Mouse (Mus musculus) ovary, postnatal 10 days (tissue): Measurements from ENCODE around the gene Tmem183a.
A peak's percentile ranks its signal among the peaks of the same experiment; 100 is the strongest.

Experiments used
- DNase-seq: peaks from one replicate; pipeline ENCODE4 v3.0.0; 2022; ENCODE audit warnings: low spot score

Tmem183a gene

DNA sequence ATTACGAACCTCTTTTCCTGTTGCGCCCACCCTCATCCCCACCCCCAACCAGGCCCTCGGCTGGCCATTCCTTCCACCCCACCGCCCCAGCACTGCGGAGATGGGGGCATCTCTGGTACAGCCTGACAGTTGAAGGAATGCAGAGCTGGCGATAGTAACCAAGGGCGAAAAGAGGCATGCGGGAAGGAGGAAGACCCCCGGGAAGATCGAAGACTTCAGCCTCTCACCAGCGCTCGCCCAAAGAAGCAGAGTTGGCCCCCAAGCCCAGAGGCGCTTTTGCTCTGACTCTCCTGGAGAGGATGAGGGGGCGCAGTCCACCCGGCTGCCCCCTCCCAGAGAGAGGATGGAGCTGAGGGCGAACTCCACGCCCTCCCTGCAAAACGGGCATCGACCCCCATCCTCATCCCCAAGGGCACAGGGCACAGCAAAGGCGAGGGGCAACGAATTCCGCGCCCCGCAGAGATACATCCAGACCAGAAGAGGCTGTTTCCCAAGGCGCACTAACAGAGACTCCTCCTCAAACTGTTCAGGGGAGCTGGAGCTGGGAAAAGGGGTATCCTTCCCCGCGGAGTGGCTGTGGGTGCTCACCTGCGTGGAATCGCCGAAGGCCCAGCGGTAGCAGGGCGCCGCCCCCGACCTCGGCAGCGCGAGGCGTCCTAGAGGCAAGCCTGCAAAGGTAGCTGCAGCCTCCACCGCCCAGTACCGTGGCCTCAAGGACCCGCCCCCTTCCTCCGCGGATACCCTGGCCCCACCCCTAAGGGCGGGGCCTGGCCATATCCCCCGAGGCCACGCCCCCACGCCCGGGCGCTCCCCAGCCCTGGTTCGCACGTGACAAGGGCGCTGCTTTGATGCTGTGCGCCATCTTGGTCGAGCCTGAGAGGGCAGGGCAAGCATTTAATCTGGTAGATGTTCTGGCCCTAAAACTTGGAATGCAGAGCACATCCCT, 17.5 kb downstream of the Tmem183a start:
- DNase-seq: peak; percentile 41

DNA sequence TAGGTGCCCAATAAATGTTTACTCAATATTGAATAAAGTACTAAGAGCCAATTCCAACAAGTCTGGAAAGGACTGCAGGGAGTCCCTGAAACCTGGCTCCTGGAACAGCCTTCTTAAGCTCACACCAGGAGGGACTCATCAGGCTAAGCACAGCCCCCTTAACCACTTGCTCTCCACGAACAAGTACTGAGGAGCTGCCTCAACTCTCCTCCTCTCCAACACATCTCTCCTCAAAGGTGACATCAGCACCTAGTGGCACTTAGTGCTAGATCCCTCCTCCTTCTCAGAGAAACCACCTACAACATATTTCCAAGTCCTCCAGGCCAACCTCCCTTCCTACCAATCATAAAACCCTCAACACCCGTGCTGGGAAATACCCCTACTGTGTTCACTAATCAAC, 18.2 kb downstream of the Tmem183a start:
- DNase-seq: no peak

DNA sequence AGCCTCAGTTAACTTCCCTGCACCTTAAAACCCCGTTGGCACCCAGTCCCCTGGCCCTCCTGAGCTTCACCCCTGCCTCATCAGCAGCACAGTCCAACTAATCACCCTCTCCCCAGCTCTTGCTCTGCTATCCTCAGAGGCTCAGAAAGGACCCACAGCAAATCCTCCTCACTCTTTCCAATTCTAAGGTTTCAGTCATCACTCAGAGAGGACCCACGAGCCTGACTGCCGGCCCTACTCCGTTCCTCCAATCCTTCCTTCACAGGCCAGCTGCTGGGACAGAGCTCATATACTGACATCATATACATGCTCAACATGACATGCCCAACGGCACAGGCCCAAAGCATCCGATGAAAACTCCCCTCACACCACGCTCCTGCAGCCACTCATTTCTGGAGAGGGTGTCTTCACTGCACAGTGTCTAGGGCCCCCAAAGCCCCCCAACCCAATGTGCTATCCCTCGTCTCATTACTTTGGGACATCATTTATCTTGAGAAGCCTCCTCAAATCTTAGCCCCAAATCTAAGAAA, 18.9 kb downstream of the Tmem183a start:
- no peak for DNase-seq

DNA sequence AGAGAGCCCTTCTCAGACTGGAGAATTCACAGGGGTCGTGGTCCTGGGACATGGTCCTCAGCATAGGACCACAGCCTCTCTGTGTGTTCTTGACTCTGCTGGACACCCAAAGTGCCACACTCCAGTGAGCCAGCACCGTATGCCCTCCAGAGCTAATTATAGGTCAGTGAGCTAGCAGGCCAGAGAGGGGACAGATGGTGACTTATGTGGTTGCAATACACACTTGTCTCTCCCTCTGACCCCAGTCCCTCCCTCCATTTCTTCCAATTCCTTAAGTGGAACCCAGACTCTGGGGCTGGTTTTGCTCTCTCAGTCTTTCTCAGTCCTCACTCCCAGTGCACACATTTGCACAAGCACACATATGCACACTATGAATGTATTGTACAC, 19.5 kb downstream of the Tmem183a start:
- DNase-seq: no peak

DNA sequence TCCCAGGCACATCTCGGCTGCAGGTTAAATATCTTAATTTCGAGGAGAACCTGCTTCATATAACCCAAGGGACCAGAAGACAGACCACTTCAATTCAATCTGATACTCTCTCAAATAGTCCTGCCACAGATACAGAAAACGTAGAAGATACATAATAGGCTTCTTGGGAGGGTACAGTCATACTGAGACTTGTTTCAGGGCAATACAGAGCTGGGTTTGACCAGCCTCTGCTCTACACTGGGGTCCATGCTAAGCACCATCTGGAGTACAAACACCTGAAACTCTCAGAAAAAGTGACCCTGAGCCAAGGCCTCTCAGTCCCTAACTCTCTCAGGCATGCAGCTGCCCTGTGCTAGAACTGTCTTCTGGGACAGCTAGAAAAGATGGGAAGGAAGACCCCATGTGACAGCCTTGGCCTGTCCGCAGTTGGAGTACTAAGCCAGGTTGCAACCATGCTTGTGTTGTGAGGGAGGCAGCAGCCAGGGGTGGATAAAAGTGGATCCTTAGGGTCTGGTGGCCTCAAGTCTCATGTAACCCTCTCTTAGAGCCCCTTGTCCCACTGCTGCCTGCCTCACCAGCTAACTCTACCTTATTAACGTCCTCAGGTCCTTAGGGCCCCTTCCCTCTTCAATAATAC, 20.0 kb downstream of the Tmem183a start:
- DNase-seq: no peak

DNA sequence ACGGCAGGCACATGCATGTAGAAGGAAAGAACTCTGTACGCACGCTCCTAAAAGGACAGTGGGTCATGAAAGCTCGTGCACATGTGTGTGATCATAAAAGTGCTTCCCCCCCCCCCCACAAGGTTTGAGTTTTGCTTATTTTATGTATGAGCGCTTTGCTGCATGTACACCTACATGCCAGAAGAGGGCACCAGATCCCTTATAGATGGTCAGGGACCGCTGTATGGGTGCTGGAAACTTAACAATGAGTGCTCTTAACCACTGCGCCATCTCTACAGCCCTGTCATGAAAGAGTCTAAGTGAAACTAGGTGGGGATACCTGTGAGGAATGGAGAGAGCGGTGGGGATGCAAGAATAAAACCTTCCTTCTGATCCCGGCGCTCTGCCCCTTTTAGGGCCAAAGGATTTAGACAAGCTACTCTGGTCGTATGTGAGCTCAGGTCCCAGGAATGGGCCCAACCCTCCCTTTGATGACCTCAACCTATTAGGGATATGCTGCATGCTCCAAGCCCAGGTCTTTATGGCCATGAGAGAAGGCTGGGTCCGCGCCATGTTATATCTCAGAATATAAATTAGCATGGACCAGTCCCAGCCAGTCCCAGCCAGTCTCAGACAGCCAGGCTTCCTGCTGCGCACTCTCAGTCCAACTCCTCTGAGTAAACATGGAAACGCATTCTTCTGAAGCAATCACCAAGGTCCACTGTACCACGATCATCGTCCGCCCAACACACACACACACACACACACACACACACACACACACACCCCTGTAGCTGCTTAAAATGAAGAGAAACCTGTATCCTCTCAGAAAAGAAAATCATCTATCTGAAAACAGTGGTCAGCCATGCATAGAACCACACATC, 21.8 kb downstream of the Tmem183a start:
- no peak for DNase-seq

DNA sequence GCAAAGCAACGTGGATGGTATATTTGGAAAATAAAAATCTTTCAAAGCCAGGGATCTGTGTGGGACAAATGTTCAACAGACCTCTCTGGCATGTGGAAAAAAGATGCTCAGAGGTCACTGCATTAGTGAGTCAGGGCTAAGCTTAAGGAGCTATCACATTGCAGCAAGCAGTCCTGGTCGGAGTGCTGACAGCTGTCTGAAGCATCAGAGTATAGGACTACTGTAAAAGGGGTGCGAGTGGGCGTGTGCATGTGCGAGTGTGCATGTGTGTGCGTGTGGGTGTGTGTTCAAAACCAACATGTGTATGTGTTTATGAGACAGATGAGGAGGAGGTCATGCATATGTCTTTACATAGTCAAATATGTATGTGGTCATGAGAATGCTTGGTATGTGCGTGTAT, 22.6 kb downstream of the Tmem183a start:
- no peak for DNase-seq

DNA sequence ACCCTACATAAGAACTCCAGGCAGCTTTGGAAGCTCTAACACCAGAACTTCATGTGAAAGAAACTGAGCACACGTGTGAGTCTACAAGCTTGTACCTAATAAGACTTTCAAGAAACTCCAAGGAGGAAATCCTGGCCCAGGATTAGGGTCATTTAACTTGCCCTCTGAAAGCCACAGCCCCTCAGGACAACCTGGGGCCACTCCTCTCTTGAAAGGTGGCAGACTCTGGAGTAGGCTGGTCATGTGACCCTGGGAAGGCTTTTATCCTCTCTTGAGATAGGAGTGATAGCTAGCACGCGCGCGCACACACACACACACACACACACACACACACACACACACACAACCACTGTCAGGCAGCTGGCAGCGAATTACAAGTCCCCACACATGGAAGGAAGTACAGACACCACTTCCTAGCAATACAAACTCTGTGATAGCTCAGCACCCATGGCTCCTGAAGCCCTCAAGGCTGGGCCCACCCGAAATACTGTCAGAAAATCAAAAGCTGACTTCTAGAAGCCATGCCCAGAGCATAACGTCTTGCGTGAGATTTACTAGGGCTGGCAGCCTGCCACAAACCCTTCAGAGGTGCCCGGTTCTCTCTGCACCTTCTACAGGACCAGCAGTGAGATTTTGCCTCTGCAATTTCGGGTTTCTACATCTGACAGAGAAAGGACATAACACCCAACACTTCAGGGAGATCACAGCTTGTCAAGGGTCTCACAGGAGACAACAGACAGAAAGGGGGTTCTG, 24.6 kb downstream of the Tmem183a start:
- DNase-seq: no peak

DNA sequence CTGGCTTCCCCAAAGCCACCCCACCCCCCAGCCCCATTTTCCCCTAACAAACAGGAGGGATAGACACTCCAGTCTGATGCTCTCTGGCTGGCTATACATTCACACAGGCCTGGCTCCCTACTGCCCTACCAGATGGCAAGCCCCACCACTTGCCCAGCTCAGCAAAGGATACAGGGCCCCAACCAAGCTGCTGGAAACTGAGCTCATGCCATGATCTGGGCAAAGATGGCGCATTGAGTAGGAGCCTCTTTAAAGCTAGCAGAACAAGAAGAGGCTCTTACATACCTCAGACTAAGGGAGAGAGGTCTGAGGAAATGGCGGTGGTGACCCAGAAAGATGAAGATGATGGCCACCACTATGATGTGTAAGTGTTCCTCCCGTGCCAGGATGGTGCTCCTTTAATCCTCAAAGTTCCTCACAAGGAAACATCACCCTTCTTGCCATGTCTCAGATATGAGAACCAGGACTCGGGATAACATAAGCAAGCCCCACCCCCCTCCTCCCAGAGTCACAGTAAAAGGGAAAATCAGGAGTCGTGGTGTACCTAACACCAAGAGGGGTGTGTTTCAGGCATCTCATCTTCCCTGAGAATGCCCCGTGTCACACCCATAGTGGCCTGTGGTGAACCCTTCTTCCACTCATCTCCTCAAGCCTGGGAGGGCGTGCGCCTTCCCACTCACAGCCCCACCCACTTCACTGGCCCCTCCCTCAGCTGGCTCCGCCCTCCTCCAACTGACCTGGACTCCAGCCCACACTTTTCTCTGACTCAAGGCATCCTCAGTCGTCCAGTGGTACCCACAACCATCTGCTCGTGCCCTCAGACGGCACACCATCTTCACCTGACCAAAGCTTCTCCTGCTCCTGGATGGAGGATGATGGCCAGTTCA, 25.6 kb downstream of the Tmem183a start:
- no peak for DNase-seq

DNA sequence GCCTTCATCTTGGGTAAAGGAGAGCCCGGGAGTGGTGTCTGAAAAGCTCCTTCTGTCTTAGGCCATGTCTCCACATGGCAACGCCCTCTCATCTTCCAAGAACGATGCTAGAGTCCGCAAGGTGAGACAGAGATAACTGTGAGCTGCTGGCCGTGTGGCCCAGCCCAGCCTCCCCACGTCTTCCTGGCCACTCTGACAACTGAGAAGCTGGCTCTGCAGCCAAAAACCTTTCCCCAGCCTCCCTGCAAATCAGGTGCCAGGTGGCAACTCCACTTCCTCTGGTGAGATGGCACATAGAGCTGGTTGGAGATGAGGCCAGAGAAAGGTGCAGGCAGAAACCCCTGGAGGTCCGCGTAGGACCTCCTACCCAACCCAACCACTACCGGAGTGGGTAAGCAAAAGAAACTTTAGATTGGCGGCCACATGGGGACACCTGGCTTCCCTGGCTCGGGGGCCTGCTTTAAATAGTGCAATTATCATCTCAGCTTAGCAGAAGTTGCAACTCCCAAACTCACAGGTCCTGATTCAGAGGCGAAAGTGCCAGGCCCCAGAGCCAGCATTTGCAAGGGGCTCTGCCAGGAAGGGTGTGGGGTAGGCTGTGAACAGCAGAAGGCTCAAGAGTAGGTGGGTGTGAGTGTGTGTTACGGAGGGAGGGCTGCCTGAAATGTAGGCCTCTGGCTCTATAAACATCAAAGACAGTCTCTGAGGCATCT, 26.4 kb downstream of the Tmem183a start:
- no peak for DNase-seq

DNA sequence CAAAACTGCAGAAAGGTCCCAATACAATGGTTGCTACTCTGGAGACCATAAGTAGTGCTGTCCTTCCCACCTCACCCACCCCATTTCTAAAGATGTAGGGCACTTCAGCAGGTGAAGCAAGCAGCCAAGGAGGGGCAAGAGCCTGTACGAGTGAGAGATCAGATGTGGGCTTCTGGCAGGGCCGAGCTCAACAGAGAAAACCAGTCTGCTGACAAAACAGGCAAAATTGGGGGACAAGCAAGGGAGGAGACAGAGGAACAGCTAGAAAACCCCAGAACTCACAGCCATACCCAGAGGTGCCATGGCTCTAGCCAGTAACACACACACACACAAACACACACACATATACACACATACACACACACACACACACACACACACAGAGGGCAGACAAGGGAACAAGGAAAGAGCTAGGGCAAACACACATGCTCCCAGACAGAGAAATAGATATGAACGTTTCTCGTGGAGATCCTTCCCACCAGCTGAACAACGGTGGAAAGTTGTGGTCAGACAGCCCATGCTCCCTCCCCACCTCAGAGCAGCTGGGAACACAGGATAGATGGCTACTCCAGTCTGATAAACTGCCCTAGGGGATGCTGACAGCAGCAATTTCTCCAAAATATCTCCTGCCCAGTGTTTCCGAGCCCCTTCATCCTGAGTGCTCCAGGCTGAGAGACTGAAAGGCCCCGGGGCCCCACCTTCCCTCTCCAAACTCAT, 27.5 kb downstream of the Tmem183a start:
- no peak for DNase-seq

DNA sequence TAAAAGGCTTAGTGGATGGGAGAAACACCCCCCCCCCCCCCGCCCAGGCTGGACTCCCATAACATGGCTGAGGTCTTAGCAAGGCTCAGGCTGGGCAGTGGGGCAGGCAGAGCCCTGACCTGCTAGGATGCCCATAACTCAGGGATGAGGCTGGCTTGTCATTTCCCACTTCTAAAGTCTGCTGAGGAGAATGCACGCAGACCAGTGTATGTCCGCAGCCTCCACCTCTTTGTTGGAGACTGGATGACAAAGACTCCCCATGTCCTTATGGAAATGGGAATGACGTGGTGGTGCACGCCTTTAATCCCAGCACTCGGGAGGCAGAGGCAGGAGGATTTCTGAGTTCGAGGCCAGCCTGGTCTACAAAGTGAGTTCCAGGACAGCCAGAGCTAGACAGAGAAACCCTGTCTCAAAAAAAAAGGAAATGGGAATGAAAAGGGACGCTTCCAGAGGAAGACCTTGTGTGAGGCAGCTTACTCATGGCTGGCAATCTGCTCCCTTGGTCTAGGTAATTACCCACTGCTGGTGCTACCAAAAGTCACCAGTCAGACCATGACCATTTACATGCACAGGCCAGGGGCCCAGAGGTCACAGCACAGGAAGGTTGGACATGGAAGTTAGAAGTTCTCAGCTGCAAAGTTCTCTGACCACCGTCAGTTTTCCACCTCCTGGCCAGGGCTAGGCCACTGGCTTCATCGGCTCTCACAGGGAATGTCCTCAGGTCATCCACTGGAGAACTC, 28.2 kb downstream of the Tmem183a start:
- no peak for DNase-seq

DNA sequence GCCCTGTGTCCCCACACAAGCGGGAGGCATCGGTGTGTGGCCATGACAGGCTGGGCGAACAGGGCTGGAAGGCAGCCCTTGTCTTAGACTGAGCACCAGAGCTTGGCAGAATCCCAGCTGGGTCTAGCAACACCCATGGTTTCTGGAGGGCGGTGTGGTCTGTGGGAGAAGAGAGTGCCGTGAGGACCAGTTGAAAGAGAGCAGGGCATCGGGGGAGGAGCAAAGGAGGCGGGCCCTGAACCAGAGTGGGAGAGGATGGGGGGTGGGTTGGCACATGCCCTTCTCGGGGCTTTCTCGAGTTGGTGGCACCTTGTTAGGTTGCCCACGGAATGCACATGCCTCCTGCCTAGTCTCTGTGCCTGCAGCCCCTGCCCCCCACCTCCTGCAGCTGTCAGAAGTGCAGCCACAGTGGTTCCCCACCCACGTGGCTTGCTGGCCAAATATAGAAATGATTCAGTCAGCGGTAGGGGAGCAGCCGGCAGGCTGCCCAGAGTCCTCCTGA, 29.0 kb downstream of the Tmem183a start, which contains the start of gene Ppfia4:
TSS of gene Ppfia4 (minus strand) at position 159 of the 502 bp plus-strand sequence.
- DNase-seq: no peak

DNA sequence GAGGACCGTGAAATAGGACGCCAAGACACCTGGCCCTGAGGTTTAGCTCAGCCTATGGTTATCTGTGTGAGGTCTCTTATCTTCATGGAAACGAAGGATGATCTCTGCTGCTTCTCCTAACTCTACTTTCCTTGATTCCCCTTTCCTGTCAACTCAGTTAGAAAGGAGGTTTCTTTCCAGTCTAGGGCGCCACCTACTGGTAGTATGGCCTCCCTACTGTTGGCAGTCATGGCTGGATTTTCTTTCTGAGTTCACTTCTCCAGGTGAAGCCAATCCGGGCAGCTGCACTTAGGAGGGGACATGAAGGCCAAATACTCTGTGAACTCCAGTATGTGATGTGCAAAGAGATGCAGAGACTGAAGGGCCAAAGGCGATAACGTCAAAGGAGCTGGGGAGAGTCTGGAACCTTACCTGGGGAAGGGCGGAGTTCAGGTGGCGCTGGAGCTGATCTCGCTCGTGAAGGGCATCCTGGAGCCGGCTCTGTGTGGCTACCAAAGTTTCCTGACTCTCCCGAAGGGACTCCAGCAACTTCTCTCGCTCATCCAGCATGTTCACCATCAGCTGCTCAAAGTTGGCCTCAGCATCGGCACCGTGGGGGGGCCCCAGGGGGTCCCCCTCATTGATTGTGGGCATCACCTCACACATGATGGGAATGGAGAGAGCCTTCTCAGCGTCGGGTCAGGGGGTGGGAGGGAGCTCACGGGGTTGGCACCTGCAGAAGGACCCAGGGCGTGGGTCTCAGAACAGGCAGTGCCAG, 29.7 kb downstream of the Tmem183a start:
- peak; percentile 69 for DNase-seq

DNA sequence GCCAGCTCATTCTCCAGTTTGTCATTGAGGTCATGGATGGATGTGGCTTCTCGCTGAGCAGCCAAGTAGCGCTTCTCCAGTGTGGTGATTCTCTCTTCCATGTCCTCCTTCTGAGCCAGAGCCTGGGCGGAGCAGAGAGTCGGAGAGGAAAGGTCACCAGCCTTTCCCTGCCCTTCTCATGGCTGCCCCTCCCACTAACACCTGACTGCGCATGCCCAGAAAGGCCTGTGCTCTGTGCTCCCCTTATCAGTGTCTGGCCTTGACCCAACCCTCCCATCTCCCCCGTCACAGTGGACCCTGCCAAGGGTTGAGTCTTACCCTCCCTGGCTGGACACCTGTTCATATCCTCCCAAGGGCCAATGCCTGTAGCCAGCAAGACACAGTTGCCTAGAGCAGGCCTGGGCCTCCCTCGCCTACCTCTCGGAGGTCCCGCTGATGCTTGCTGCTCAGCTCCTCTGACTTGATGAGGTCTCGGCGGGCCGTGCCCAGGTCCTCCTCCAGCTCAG, 34.9 kb downstream of the Tmem183a start:
- no peak for DNase-seq

DNA sequence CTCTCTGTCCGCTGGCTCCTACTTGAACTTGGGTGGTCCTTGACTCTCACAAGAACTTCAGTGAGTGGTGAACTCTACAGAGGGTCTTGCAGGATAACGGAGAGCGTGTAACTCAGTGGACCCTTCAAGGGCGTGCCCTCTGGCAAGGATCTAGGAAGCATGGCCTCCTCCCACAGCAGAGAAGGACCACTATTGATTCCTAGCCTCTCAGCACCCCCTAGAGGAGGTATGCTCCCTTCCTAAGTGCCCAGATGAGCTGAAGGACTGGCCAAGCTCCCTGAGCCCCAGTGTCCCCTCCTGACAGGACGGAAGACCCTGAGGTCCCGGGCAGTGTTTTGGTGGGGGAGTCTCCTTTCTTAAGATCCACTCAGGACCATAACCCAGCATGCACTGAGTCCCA, 39.2 kb downstream of the Tmem183a start:
- no peak for DNase-seq

DNA sequence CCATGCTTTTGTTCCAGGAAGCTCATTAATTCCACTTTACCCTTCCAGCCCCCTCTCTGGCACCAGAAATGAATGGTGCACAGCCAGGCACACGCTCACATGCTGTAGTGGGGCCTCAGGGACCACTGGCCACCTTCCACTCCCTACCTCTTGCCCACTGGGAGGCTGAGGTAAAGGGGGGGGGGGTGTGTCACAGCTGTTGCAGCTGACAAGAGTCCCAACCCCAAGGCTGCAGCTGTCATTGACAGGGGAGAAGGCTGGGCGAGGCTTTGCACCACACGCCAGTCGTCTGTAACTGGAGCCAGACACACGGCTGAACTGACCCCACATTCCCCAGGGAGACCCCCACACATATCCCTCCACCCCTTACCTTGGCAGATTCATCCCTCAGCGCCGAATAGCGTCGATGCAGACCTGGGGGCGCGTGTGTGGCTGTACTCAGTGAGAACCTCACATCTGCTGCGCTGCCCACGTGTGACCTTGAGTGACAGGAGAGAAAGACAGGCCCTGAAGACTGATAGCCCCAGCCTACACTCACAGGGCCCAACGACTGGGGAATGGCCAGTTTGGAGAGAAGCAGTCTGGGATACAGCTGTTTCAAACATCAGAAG, 41.0 kb downstream of the Tmem183a start:
- no peak for DNase-seq
